Mouse (Mus musculus) embryonic facial prominence, embryonic 10.5 days (tissue): Measurements from ENCODE around the gene Tox4. TPM values are rescaled to one million over a fixed set of nuclear protein-coding genes. Genes with fewer than 3 reads are reported as not detected.

Source experiments
- DNase-seq: peaks from one replicate; pipeline ENCODE4 v3.0.0-alpha.2; 2017; ENCODE audit warnings: low spot score
- H3K27ac ChIP-seq: fragments of 300-500 bp; sonication (generic); replicated peaks from 2 replicates; pipeline ENCODE4 v1.5.1; 2016; ENCODE audit warnings: mild to moderate bottlenecking
- H3K27me3 ChIP-seq: fragments of 300-500 bp; sonication (generic); replicated peaks from 2 replicates; pipeline ENCODE4 v1.6.1; 2016; ENCODE audit warnings: low read depth, mild to moderate bottlenecking; ENCODE audit not compliant: poor library complexity, severe bottlenecking
- H3K36me3 ChIP-seq: fragments of 300-500 bp; sonication (generic); replicated peaks from 2 replicates; pipeline ENCODE4 v1.6.1; 2016; ENCODE audit warnings: mild to moderate bottlenecking, moderate library complexity
- H3K4me1 ChIP-seq: fragments of 300-500 bp; sonication (generic); 2 replicates; pipeline ENCODE4 v1.6.1; 2016
- H3K4me3 ChIP-seq: fragments of 300-500 bp; sonication (generic); 2 replicates; pipeline ENCODE4 v1.5.1; 2016; ENCODE audit warnings: mild to moderate bottlenecking, moderate library complexity
- H3K9me3 ChIP-seq: fragments of 300-500 bp; sonication (generic); 2 replicates; pipeline ENCODE4 v1.6.1; 2016; ENCODE audit warnings: mild to moderate bottlenecking
- WGBS: fragments of 180-500 bp; shearing (Covaris S2); methylation state at CpG from one replicate; pipeline ENCODE4 v1.1.7; 2016; 5-methylcytosine and 5-hydroxymethylcytosine counted together
- polyA plus RNA-seq: library from polyadenylated mRNA; unstranded; fragments of >200 nt; fragmentation: Nextera tagmentation; extraction: Ambion mirVana; gene quantifications from 2 replicates; pipeline ENCODE4 v1.2.1, GENCODE M21; 2016

Gene Tox4
- polyA plus RNA-seq: 53.5 and 60.7 TPM in 2 replicates

DNA sequence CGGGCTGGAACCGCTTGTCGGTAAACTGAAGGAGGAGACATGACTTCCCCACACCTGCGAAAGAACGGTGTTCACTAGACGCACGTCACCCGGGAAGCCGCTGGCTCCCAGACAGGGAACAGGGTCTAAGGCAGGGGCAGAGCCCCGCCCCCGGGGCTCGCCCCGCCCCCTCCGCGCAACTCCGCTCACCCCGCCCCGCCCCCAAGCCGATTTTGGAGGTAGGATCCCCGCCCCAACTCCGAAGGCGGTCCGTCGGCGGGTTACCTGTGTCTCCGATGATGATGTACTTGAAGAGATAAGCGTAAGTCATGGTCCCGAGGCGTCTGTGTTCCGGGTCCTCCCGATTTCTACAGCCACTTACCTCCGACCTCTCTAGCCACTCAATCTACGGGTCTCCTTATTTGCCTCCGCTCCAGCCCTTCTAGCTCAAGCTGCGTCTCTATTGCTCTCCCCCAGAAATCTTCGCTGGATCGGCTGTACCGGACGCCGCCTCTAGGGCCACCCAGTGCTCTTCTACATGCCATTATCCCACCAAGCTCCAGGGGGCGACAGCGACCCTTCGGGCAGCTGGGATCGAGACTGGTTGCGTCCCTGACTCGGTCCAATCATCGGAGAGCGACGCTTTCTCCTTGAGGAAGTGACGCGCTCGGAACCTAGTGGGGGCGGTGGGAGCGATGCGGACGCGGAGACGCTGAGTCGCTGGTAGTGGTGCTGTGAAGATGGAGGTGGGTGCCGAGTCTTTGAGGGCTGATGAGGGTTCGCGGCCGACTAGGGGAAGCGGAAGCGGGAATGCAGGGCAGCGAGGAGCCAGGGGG lies at the start of gene Tox4, which contains the start of gene Rab2b:
TSS of gene Tox4 (plus strand) at position 215 of the 815 bp plus-strand sequence.
TSS of gene Rab2b (minus strand) at position 614 of the 815 bp plus-strand sequence.
- under 1% methylated on average over 66 of the region's 66 CpGs for WGBS
- peak within 1 kb of the TSS; percentile 87 for H3K27ac ChIP-seq
- DNase-seq: peak; percentile 99

DNA sequence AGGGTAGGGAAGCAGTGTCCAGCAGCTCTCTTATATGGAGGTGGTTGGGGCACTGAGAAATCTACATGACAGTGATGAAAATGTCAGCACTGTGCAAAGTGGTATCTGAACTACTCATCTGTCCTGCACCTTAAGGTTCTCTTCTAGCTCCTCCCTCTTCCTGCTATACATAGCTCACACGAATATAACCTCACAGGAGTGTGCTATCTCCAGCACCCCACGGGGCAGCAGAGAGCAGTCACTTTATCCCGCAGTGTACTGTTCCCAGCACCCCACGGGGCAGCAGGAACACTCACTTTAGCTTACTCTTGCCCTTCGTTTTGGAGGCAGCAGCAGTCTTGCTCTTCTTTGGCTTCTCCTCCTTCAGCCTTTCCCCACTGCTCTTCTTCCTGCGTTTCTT lies 46.7 kb upstream of the Tox4 start:
- H3K36me3 ChIP-seq: peaks cover 100% of the 10 kb centered on the region
- WGBS: 88% methylated on average over 6 of the region's 6 CpGs

More for the DNA sequence above, at the start of gene Tox4, which contains the start of gene Rab2b:
- peaks cover 25% of the 10 kb centered on the region for H3K36me3 ChIP-seq
- H3K9me3 ChIP-seq: no peaks in the 10 kb centered on the region
- H3K4me1 ChIP-seq: peaks cover 17% of the 10 kb centered on the region
- H3K4me3 ChIP-seq: peak within 1 kb of the TSS; percentile 75
- H3K27me3 ChIP-seq: no peaks in the 10 kb centered on the region

DNA sequence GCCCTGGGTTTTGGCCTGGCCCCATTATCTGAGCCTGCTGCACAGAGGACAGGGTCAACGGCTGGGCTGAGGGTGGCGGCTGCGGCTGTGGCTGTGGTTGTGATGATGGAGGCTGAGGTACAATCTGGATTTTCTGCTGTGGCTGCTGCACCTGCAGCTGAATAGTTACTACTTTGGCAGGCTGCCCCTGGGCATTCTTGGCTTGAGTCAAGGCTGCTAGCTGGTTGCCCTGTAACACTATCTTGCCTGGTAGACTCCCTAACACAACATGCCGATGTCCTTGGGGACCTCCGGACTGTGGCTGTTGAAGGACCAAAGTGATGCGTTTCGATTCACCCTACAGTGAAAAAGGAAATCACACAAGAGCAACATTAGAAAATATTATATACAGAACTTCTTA lies 43.8 kb upstream of the Tox4 start:
- WGBS: 91% methylated on average over 7 of the region's 7 CpGs
- Histone ChIP-seq H3K4me3 (no peak overlapping the region), H3K36me3 (peaks cover 86% of the 10 kb centered on the region)

More for the DNA sequence above, 46.7 kb upstream of the Tox4 start:
- Histone ChIP-seq H3K27me3 (no peaks in the 10 kb centered on the region), H3K9me3 (no peaks in the 10 kb centered on the region), H3K4me1 (no peaks in the 10 kb centered on the region), H3K4me3 (no peak overlapping the region), H3K27ac (no peak overlapping the region)
- DNase-seq: no peak

DNA sequence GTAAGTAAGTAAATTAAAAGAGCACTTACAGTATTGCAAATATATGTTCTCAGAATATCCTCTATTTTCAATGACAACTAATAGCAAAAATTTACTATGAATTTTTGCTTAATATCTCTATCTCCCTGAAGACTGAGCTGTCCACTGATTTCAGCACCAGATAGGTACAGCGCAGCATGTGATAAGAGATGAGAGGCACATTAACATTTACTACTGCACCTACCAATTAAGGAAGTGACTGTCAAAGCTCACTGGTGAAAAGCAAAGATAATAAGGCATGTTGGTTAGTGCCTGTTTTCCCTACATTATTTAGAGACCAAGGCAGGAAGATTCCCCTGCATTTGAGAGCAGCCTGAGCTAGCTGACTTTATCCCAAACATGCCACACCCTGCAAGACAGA lies 42.7 kb upstream of the Tox4 start:
- WGBS: 94% methylated on average over 1 of the region's 1 CpGs
- Histone ChIP-seq H3K27ac (no peak overlapping the region), H3K4me1 (no peaks in the 10 kb centered on the region), H3K27me3 (no peaks in the 10 kb centered on the region), H3K36me3 (peaks cover 85% of the 10 kb centered on the region), H3K4me3 (no peak overlapping the region), H3K9me3 (no peaks in the 10 kb centered on the region)
- DNase-seq: no peak

More for the DNA sequence above, 43.8 kb upstream of the Tox4 start:
- Histone ChIP-seq H3K27ac (no peak overlapping the region), H3K9me3 (no peaks in the 10 kb centered on the region), H3K4me1 (no peaks in the 10 kb centered on the region), H3K27me3 (no peaks in the 10 kb centered on the region)
- no peak for DNase-seq

DNA sequence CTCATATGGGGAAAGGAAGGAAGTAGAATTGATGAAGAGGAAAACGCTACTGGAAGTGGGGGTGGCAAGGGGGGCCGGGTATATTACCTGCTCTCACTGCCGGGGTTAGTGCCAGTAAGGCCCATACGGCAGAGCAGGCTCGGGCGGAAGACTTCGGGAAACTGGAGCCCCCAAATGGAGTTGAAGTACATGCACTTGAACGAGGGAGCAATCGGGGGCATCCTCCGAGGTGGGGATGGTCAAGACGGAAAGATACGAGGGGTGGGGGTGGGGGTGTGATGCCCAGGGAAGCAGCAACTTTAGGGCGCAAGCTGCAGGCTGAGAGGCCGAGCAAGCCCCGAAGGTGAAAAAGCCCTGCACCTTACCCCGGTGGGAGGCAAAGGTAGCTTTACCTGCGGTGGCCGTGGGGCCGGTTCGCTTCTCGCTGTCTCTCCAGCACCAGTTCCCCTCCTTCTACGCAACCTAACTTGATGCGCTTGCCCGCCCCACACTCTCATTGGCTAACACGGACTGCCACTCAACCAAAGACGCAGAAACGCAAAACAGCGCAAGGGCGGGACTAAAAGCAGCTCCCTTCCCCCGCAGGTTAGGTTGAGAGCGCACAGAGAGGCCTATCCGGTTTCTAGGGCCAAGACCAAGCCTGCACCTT lies 34.8 kb upstream of the Tox4 start:
- no peaks in the 10 kb centered on the region for H3K9me3 ChIP-seq
- under 1% methylated on average over 32 of the region's 32 CpGs for WGBS
- DNase-seq: peak; percentile 97
- peaks cover 16% of the 10 kb centered on the region for H3K4me1 ChIP-seq
- peak overlapping the region; percentile 81 for H3K27ac ChIP-seq
- peaks cover 18% of the 10 kb centered on the region for H3K36me3 ChIP-seq
- H3K4me3 ChIP-seq: peak overlapping the region; percentile 88
- no peaks in the 10 kb centered on the region for H3K27me3 ChIP-seq

DNA sequence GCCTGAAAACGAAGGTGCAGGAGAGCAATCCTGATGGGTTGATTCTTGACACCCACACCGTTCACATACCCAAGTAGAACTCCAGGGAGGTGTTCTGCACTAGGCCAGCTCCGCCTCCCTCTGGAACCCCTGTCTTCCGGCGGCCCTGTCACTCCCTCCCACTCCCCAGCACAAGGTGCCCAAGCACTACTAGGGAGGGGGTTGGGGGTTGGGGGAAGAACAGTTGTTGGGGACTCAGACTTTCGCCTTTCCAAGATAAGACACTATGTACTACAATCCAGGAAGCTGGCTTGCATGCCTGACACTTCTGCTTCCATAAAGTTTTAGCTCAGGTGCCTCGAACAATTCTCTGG lies 34.3 kb upstream of the Tox4 start:
- WGBS: 15% methylated on average over 7 of the region's 7 CpGs
- peak overlapping the region; percentile 88 for H3K4me3 ChIP-seq
- DNase-seq: no peak
- H3K4me1 ChIP-seq: peaks cover 16% of the 10 kb centered on the region
- no peaks in the 10 kb centered on the region for H3K9me3 ChIP-seq
- no peaks in the 10 kb centered on the region for H3K27me3 ChIP-seq
- H3K27ac ChIP-seq: peak overlapping the region; percentile 81
- H3K36me3 ChIP-seq: peaks cover 14% of the 10 kb centered on the region

DNA sequence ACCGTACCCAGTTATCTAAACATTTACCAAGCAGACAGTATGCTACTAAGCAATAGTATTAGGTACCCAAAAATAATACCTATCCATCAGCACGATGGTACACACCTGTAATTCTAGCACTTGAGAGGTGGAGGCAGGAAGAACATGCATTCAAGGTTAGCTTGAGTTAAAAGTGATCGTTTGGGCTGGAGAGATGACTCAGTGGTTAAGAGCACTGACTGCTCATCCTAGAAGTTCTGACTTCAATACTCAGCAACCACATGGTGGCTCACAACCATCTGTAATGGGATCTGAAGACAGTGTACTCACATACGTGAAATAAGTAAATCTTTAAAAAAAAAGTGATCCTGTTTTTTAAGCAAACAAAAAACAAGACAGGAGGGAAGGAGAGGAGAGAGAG lies 32.8 kb upstream of the Tox4 start:
- Histone ChIP-seq H3K9me3 (no peaks in the 10 kb centered on the region), H3K27ac (no peak overlapping the region), H3K36me3 (peaks cover 9% of the 10 kb centered on the region), H3K27me3 (no peaks in the 10 kb centered on the region), H3K4me1 (peaks cover 16% of the 10 kb centered on the region), H3K4me3 (no peak overlapping the region)
- no peak for DNase-seq
- 89% methylated on average over 4 of the region's 4 CpGs for WGBS

DNA sequence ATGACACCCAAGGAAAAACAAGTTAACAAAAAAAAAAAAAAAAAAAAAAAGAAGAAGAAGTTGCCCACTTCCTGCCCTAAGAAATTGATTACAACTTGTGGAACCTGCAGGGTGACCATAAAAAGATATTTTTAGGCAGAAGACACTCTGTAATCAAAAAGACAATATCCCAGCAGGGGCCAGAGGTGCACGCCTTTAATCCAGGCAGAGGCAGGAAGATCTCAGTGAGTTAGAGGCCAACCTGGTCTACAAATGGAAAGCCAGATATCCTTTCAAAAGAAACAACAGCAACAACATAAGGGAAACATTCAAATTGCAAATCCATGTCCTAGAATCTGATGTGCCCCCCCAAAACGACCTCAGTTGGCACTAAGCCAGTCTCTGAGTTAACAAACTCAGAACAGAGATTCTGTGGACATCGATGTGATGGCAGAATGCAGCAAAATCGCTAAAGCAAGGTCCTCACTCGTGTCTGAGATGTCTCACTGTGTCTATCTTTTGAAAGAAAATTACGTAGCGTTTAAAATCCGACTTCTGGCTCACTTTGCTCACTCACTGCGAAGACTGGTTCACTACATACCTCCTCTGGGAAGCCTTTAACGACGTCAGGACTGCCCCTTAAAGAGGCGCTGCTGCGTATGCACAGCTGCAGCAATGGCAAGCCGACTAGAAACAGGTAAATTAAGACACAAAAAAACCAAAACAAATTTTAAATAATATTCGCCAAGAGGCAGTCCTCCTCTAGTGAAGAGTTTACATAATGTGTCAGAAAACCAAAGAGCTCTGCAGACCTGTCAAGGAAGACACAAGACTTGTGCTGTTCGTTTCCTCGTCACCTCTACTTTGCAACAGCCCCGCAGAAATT lies 22.4 kb upstream of the Tox4 start:
- Histone ChIP-seq H3K27me3 (no peaks in the 10 kb centered on the region), H3K9me3 (no peaks in the 10 kb centered on the region), H3K4me1 (peaks cover 12% of the 10 kb centered on the region), H3K4me3 (peak overlapping the region; percentile 95), H3K36me3 (peaks cover 11% of the 10 kb centered on the region; the same call in 1 of the 2 replicates), H3K27ac (peak overlapping the region; percentile 95)
- 10% methylated on average over 18 of the region's 18 CpGs for WGBS
- peak; percentile 30 for DNase-seq

DNA sequence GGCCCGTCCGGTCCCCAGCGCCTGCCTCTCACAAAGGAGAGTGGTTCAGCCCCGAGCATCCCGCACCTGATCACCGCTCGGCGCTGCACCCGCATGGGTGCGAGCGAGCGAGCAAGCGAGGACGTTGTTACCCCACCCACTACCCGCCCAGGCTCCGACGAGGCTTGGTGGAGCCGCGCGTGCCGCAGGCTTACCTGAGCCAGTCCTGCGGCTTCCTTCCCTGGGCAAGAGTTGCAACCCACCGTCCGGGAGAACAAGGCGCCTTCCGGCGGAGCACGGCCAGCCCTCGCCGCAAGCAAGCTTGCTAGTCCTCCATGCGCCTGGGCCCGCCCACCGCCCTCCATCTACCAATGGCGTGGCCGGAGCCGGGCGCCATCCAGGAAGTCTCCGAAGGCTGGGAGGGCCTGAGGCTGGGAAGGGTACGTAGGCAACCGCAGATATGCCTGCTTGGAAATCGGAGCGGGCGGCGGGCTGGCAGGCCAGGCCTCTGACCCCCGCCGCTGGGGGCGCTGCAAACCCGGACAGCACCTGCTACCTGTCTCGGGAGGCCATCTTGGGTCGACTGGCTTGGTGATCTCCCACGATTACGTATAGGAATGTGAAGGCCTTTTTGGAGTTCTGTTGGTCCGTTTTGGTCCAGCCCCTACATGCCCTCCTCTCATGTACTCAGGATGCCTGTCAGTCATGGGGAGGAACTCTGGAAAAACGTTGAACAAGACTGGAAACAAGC lies 21.3 kb upstream of the Tox4 start, which contains the start of gene Chd8:
TSS of gene Chd8 (minus strand) at position 297 of the 730 bp plus-strand sequence.
- Histone ChIP-seq H3K4me3 (peak within 1 kb of the TSS; percentile 95), H3K9me3 (no peaks in the 10 kb centered on the region), H3K27ac (peak within 1 kb of the TSS; percentile 95), H3K36me3 (peaks cover 9% of the 10 kb centered on the region; the same call in 1 of the 2 replicates), H3K4me1 (peaks cover 12% of the 10 kb centered on the region), H3K27me3 (no peaks in the 10 kb centered on the region)
- DNase-seq: peak; percentile 99
- under 1% methylated on average over 54 of the region's 54 CpGs for WGBS

DNA sequence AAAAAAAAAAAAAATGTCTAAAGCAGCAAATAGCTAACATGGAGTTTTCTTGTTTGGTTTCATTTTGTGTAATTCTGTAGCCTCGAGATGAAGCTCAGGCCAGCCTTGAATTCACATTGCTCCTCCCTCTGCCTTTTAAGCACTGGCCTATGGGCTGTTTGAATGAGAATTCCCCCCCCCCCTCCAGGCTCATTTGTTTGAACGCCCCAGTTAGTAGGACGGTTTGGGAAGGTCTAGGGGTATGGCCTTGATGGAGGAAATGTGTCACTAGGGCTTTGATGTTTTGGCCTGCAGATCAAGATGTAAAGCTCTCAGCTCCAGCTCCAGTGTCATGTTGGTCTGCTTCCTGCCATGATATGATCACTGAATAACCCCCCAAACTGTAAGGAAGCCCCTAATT lies 6.2 kb upstream of the Tox4 start:
- Histone ChIP-seq H3K27me3 (no peaks in the 10 kb centered on the region), H3K27ac (no peak overlapping the region), H3K4me1 (no peaks in the 10 kb centered on the region), H3K36me3 (peaks cover 52% of the 10 kb centered on the region), H3K4me3 (no peak overlapping the region), H3K9me3 (no peaks in the 10 kb centered on the region)
- WGBS: 73% methylated on average over 3 of the region's 3 CpGs
- no peak for DNase-seq

DNA sequence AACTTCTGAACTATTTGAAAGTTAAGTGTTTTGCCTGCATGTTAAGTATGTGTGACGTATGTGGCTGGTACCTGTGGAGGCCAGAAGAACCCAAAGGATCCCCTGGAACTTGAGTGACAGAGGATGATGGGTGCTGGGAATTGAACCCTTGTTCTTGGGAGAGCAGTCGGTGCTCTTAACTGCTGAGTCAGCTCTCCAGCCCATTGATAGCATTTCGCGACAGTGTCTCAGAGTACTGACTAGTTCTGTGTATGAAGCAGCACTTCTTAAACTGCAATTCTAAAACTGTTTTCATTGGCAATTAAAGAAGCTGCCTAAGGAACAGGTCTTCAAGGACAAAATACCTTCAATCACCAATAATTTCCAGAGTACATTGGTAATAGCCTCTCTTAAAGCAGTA lies 1.7 kb upstream of the Tox4 start:
- WGBS: 89% methylated on average over 4 of the region's 4 CpGs
- DNase-seq: no peak
- no peak overlapping the region for H3K4me3 ChIP-seq
- H3K4me1 ChIP-seq: peaks cover 17% of the 10 kb centered on the region
- no peak overlapping the region for H3K27ac ChIP-seq
- no peaks in the 10 kb centered on the region for H3K27me3 ChIP-seq
- H3K36me3 ChIP-seq: peaks cover 31% of the 10 kb centered on the region
- no peaks in the 10 kb centered on the region for H3K9me3 ChIP-seq
